Mouse (Mus musculus): ENCODE measurements around the gene Gm20388. TPM values are rescaled to one million over a fixed set of nuclear protein-coding genes. Genes with fewer than 3 reads are reported as not detected.
A peak's percentile ranks its signal among the peaks of the same experiment; 100 is the strongest.
"Not testable (repeated sequence)": the region's sequence is repeated elsewhere in the genome, so short reads cannot be mapped to it uniquely, and the experiment has no call there.

Gene Gm20388
- polyA plus RNA-seq, 1 experiment from 2014 or later = not detected

- H3K4me2 ChIP-seq = peak overlapping the region; percentile 65
- peaks cover 61% of the 10 kb centered on the region for H3K27me3 ChIP-seq (replicated peaks)
- no peak overlapping the region for H3K27ac ChIP-seq (replicated peaks)
- WGBS = 14% methylated on average over 11 of the region's 11 CpGs
- H3K9ac ChIP-seq = 0 out of 2 replicates have a peak overlapping the region, but pooled peaks have one; percentile 47
- no peaks in the 10 kb centered on the region for H3K36me3 ChIP-seq
- H3K4me3 ChIP-seq = peak overlapping the region; percentile 47
- no peaks in the 10 kb centered on the region for H3K9me3 ChIP-seq
- peaks cover 49% of the 10 kb centered on the region for H3K4me1 ChIP-seq
- no peak for ATAC-seq (ENCODE audit: extremely low read depth, insufficient number of reproducible peaks, low FRiP score, low TSS enrichment)
Measured at GRCm38 (mm10) chr8:123410788-123411187, 3500.1 kb downstream of the Gm20388 start.

- Histone ChIP-seq H3K4me2 (peak within 1 kb of the TSS; percentile 65), H3K27ac (replicated peaks) (0 out of 2 replicates have a peak within 1 kb of the TSS, but pooled peaks have one; percentile 6), H3K4me1 (peaks cover 49% of the 10 kb centered on the region), H3K4me3 (peak within 1 kb of the TSS; percentile 47), H3K9ac (peak within 1 kb of the TSS; percentile 47), H3K9me3 (no peaks in the 10 kb centered on the region), H3K36me3 (no peaks in the 10 kb centered on the region), H3K27me3 (replicated peaks) (peaks cover 61% of the 10 kb centered on the region)
- ATAC-seq (ENCODE audit: extremely low read depth, insufficient number of reproducible peaks, low FRiP score, low TSS enrichment) = no peak
- 2% methylated on average over 29 of the region's 29 CpGs for WGBS
Measured at GRCm38 (mm10) chr8:123411246-123411645, 3500.6 kb downstream of the Gm20388 start, which contains the start of gene Tubb3. Gene Tubb3 (plus strand): TSS chr8:123411424.

GRCm38 (mm10) chr8:123411781-123412327 is 3501.2 kb downstream of the Gm20388 start:
- Histone ChIP-seq H3K4me3 (peak overlapping the region; percentile 47), H3K36me3 (no peaks in the 10 kb centered on the region), H3K9ac (peak overlapping the region; percentile 47), H3K27ac (replicated peaks) (no peak overlapping the region), H3K4me2 (peak overlapping the region; percentile 65), H3K4me1 (peaks cover 44% of the 10 kb centered on the region), H3K9me3 (no peaks in the 10 kb centered on the region), H3K27me3 (replicated peaks) (peaks cover 59% of the 10 kb centered on the region)
- no peak for ATAC-seq (ENCODE audit: extremely low read depth, insufficient number of reproducible peaks, low FRiP score, low TSS enrichment)
- WGBS = 10% methylated on average over 16 of the region's 16 CpGs

GRCm38 (mm10) chr8:123412560-123413170 is 3502.0 kb downstream of the Gm20388 start:
- ATAC-seq (ENCODE audit: extremely low read depth, insufficient number of reproducible peaks, low FRiP score, low TSS enrichment) = no peak

GRCm38 (mm10) chr8:123414255-123414654 is 3503.6 kb downstream of the Gm20388 start:
- Histone ChIP-seq H3K9ac (no peak overlapping the region), H3K4me2 (no peak overlapping the region), H3K27me3 (replicated peaks) (peaks cover 43% of the 10 kb centered on the region), H3K4me3 (no peak overlapping the region), H3K27ac (replicated peaks) (no peak overlapping the region), H3K36me3 (no peaks in the 10 kb centered on the region), H3K4me1 (peaks cover 28% of the 10 kb centered on the region), H3K9me3 (no peaks in the 10 kb centered on the region)
- ATAC-seq (ENCODE audit: extremely low read depth, insufficient number of reproducible peaks, low FRiP score, low TSS enrichment) = no peak
- 6% methylated on average over 9 of the region's 9 CpGs for WGBS

More at GRCm38 (mm10) chr8:123412560-123413170, 3502.0 kb downstream of the Gm20388 start:
- no peaks in the 10 kb centered on the region for H3K9me3 ChIP-seq
- H3K4me3 ChIP-seq = peak overlapping the region; percentile 47; the same call in 1 of the 2 replicates
- no peak overlapping the region for H3K27ac ChIP-seq (replicated peaks)
- H3K4me1 ChIP-seq = peaks cover 42% of the 10 kb centered on the region
- H3K27me3 ChIP-seq (replicated peaks) = peaks cover 51% of the 10 kb centered on the region
- no peaks in the 10 kb centered on the region for H3K36me3 ChIP-seq
- H3K4me2 ChIP-seq = peak overlapping the region; percentile 65
- no peak overlapping the region for H3K9ac ChIP-seq
- 6% methylated on average over 12 of the region's 12 CpGs for WGBS

GRCm38 (mm10) chr8:123414997-123415696 is 3504.5 kb downstream of the Gm20388 start:
- H3K27ac ChIP-seq (replicated peaks); H3K9ac ChIP-seq; H3K4me2 ChIP-seq; H3K9me3 ChIP-seq; H3K36me3 ChIP-seq; ATAC-seq (ENCODE audit: extremely low read depth, insufficient number of reproducible peaks, low FRiP score, low TSS enrichment); H3K4me3 ChIP-seq: not testable (repeated sequence)
- Histone ChIP-seq H3K27me3 (replicated peaks) (peaks cover 42% of the 10 kb centered on the region), H3K4me1 (peaks cover 19% of the 10 kb centered on the region)
- 77% methylated on average over 5 of the region's 5 CpGs for WGBS

DNA sequence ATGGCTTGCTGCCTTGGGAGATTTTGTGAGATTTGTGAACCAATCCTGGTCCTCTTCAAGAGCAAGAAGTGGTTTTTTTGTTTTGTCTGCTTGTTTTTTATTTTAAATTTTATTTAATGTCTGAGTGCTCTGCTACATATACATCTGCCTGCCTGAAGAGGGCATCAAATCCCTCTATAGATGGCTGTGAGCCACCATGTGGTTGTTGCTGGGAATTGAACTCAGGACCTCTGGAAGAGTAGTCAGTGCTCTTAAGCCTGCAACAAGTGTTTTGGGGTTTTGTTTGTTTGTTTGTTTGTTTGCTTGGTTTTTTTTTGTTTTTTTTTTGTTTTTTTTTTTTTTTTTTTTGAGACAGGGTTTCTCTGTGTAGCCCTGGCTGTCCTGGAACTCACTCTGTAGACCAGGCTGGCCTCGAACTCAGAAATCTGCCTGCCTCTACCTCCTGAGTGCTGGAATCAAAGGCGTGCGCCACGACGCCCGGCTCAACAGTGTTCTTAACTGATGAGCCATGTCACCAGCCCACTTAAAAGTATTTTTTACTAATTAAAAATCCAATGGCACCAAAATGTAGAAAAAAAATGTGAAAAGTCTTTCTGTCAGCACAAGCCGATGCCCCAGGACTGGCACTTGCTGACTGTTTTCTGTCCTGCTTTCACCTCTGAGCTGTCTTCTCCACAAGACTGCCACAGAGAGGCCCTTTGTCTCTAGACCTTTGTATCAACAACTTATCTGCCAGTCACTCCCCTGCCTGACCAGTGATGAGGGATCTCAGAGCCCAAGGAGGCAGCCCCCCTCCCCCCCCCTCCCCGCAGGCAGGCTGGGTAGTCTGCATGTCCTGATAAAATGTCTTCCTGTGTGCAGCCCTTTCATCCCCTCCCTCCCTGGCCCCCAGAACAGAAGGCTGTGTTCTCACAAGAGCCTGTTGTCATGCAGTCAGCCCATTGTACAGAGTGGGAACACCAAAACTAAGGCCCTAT is 3505.6 kb downstream of the Gm20388 start:
- H3K4me1 ChIP-seq = peaks cover 8% of the 10 kb centered on the region
- 46% methylated on average over 8 of the region's 8 CpGs for WGBS
- H3K27ac ChIP-seq (replicated peaks) = no peak overlapping the region
- ATAC-seq (ENCODE audit: extremely low read depth, insufficient number of reproducible peaks, low FRiP score, low TSS enrichment) = no peak
- peaks cover 35% of the 10 kb centered on the region for H3K27me3 ChIP-seq (replicated peaks)
- H3K36me3 ChIP-seq = no peaks in the 10 kb centered on the region
- H3K4me3 ChIP-seq = no peak overlapping the region
- no peak overlapping the region for H3K9ac ChIP-seq
- no peak overlapping the region for H3K4me2 ChIP-seq
- H3K9me3 ChIP-seq = no peaks in the 10 kb centered on the region

DNA sequence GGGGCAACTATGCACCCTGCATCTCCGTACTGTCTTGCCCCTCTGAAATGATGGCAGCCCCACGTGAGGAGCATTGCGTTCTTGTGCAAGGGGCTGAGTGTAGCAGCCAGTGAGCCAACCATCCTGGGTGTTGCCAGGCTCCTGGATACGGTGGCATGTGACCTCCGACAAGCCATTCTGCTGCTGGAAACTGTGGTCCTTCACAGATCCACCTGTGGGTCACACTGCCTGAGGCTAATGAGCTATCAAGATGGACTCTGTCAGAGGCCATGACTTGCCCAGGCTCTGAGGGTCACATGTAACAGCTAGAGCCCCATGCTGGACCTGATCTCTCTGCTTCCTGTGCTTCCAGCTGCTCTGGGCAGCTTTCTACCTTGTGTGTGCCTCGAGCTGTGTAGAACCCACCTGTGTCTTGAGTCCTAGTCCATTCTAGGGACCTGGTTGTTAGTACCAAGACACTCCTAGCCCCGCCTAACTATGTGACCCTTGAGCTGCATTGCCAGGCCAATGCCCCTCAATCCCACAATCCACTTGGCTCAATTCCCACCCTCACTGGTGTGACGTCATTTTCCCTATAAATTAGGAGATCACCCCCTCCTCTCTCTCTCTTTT is 3506.4 kb downstream of the Gm20388 start:
- 71% methylated on average over 8 of the region's 8 CpGs for WGBS
- Histone ChIP-seq H3K4me1 (peaks cover 2% of the 10 kb centered on the region), H3K4me2 (no peak overlapping the region), H3K9me3 (no peaks in the 10 kb centered on the region), H3K4me3 (no peak overlapping the region), H3K36me3 (no peaks in the 10 kb centered on the region), H3K27me3 (replicated peaks) (peaks cover 31% of the 10 kb centered on the region), H3K27ac (replicated peaks) (no peak overlapping the region), H3K9ac (no peak overlapping the region)
- ATAC-seq (ENCODE audit: extremely low read depth, insufficient number of reproducible peaks, low FRiP score, low TSS enrichment) = no peak

GRCm38 (mm10) chr8:123419711-123420110 is 3509.1 kb downstream of the Gm20388 start:
- ATAC-seq (ENCODE audit: extremely low read depth, insufficient number of reproducible peaks, low FRiP score, low TSS enrichment) = no peak
- Histone ChIP-seq H3K4me2 (no peak overlapping the region), H3K9me3 (no peaks in the 10 kb centered on the region), H3K9ac (no peak overlapping the region), H3K4me1 (peaks cover 4% of the 10 kb centered on the region), H3K27ac (replicated peaks) (no peak overlapping the region), H3K27me3 (replicated peaks) (peaks cover 11% of the 10 kb centered on the region), H3K36me3 (no peaks in the 10 kb centered on the region), H3K4me3 (no peak overlapping the region)
- 76% methylated on average over 4 of the region's 4 CpGs for WGBS

DNA sequence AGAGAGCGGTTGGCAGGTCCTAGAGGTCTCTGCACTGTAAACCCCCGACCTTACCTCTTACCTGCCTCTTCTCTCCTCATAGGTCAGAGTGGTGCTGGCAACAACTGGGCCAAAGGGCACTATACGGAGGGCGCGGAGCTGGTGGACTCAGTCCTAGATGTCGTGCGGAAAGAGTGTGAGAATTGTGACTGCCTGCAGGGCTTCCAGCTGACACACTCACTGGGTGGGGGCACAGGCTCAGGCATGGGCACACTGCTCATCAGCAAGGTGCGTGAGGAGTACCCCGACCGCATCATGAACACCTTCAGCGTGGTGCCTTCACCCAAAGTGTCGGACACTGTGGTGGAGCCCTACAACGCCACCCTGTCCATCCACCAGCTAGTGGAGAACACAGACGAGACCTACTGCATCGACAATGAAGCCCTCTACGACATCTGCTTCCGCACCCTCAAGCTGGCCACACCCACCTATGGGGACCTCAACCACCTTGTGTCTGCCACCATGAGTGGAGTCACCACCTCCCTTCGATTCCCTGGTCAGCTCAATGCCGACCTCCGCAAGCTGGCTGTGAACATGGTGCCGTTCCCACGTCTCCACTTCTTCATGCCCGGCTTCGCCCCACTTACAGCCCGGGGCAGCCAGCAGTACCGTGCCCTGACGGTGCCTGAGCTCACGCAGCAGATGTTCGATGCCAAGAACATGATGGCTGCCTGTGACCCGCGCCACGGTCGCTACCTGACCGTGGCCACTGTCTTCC is 3510.1 kb downstream of the Gm20388 start:
- no peaks in the 10 kb centered on the region for H3K36me3 ChIP-seq
- H3K4me1 ChIP-seq = peaks cover 4% of the 10 kb centered on the region
- H3K4me3 ChIP-seq = no peak overlapping the region
- no peak overlapping the region for H3K9ac ChIP-seq
- H3K4me2 ChIP-seq = no peak overlapping the region
- no peak overlapping the region for H3K27ac ChIP-seq (replicated peaks)
- H3K9me3 ChIP-seq = no peaks in the 10 kb centered on the region
- H3K27me3 ChIP-seq (replicated peaks) = peaks cover 11% of the 10 kb centered on the region
- no peak for ATAC-seq (ENCODE audit: extremely low read depth, insufficient number of reproducible peaks, low FRiP score, low TSS enrichment)
- 90% methylated on average over 34 of the region's 34 CpGs for WGBS

Data from heart, embryonic 13.5 days (tissue).